Mouse (Mus musculus): Measurements from ENCODE around the gene Lrrc74b.
"Not testable (repeated sequence)": the region's sequence is repeated elsewhere in the genome, so short reads cannot be mapped to it uniquely, and the experiment has no call there.

The Lrrc74b gene

GRCm38 (mm10) chr16:17552837-17553236 is 8.2 kb downstream of the Lrrc74b start:
- DNase-seq (ENCODE audit: low read depth, low spot score) = no peak

DNA sequence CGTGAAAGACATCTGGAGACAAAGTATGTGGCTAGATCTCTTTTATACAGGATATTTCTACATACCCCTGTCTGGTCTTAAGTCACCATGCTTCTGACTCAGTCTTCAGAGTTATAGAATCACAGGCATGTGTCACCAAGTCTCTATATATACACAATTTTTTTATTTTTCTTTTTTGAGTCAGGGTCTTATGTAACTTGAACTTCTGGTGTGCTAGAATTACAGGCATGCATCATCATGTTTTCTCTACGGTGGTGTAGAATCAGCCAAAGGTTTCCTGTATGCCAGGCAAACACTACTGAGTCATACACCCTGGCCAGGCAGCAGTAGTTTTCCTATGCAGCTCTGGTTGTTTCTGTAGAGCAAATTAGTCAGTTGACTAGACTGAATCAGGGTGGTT is 18.4 kb downstream of the Lrrc74b start:
- DNase-seq (ENCODE audit: low read depth, low spot score) = no peak

GRCm38 (mm10) chr16:17536584-17536983 is 24.5 kb downstream of the Lrrc74b start:
- no peak for DNase-seq (ENCODE audit: low read depth, low spot score)

GRCm38 (mm10) chr16:17532676-17533329 is 28.2 kb downstream of the Lrrc74b start:
- DNase-seq (ENCODE audit: low read depth, low spot score) = no peak

GRCm38 (mm10) chr16:17532271-17532670 is 28.8 kb downstream of the Lrrc74b start:
- DNase-seq (ENCODE audit: low read depth, low spot score) = no peak

- peak; percentile 95 for DNase-seq (ENCODE audit: low read depth, low spot score)
Observed at GRCm38 (mm10) chr16:17530640-17531288, 30.3 kb downstream of the Lrrc74b start, which contains the start of gene Thap7. Gene Thap7, minus strand, starts transcription at chr16:17531136.

DNA sequence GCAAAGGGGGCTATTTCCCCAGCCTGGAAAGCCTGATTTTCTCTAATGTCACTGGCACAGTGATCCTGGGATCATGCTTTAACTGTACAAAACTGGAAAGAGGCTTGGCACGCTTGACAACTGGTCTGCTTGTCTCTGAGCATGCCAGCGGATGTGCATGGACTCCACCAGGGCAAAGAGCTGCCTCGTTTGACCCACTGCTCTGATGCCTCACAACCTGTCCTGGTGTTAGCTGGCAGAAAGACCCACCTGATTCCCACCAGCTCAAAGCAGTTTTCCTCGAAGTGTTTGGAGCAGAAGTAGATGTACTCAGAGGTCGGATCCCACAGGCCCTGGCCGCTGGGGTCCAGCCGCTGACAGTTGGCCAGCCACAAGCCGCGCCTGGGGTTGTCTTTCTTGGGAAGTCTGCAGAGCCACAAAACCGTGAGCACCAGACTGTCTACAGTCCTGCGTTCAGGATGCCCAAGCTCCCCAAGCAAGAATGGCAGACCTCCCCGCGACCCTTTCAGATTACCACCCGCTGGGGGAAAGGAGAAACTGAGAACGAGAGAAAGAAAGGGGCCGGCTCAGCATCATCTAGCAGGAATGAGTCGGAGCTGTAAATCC is 31.0 kb downstream of the Lrrc74b start:
- no peak for DNase-seq (ENCODE audit: low read depth, low spot score)

DNA sequence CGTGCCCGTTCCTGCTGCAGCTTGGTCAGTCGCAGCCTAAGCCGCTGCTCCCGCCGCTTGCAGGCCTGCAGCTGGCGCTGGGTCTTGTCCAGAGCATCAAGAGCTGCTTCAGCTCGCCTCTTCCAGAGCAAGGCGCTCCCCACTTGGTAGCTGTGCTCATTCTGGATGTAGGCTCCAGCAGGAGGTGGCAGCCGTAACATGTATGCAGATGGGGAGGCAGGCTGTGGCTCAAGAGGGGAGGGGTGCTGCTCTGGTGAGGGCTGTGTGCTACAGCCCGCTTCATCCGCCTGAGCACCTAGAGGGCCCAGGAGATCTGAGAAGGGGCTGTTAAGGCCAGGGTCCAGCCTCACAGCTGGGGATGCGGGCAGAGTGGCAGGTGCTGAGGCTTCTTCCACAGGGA is 32.8 kb downstream of the Lrrc74b start:
- no peak for DNase-seq (ENCODE audit: low read depth, low spot score)

DNA sequence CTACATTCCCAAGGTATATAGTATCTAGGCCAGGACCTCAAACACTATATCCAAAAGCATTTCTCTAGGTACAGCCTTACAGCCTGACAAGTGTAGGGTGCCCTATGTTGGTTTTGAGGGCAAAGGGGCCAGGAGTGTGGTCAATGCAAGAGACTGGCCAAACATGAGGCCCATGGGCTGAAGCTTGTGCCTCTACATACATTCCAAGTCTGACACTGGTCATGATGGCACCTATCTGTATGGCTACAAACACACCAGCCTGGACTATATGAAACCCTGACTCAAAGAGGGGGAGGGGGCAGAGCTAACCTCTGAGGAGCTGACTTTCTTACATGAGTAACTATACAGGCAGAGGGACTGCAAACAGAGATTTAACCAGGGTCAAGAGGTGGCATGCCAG is 33.4 kb downstream of the Lrrc74b start:
- DNase-seq (ENCODE audit: low read depth, low spot score) = no peak

GRCm38 (mm10) chr16:17526223-17526622 is 34.8 kb downstream of the Lrrc74b start:
- no peak for DNase-seq (ENCODE audit: low read depth, low spot score)

GRCm38 (mm10) chr16:17525524-17525923 is 35.5 kb downstream of the Lrrc74b start:
- no peak for DNase-seq (ENCODE audit: low read depth, low spot score)

GRCm38 (mm10) chr16:17524156-17524555 is 36.9 kb downstream of the Lrrc74b start:
- DNase-seq (ENCODE audit: low read depth, low spot score) = no peak

GRCm38 (mm10) chr16:17518910-17519309 is 42.1 kb downstream of the Lrrc74b start:
- no peak for DNase-seq (ENCODE audit: low read depth, low spot score)

DNA sequence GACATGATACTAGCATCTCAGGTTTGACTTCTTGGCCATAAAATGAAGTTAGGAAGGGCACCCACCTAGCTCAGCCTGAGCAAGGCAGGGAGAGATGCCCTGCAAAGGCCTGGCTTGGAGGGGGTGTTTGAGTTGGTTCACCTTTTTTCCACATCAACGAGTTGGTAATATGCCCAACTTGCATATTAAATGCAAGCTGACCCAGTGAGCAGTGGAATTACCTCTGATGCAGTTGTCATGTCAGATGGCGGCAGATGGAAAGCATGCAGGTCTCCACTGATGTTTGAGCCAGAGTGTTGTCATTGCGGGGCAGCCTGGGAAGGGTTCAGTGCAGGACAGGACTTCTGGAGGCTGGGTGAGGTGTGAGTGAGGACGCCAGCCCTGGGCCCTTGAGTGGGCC is 49.6 kb downstream of the Lrrc74b start:
- DNase-seq (ENCODE audit: low read depth, low spot score) = no peak

GRCm38 (mm10) chr16:17510686-17511085 is 50.4 kb downstream of the Lrrc74b start:
- no peak for DNase-seq (ENCODE audit: low read depth, low spot score)

GRCm38 (mm10) chr16:17510143-17510542 is 50.9 kb downstream of the Lrrc74b start:
- DNase-seq (ENCODE audit: low read depth, low spot score) = no peak

GRCm38 (mm10) chr16:17509240-17509597 is 51.8 kb downstream of the Lrrc74b start:
- no peak for DNase-seq (ENCODE audit: low read depth, low spot score)

- peak; percentile 75 for DNase-seq (ENCODE audit: low read depth, low spot score)
Observed at GRCm38 (mm10) chr16:17508546-17509239, 52.4 kb downstream of the Lrrc74b start, which contains the start of gene Lztr1. Gene Lztr1, plus strand, starts transcription at chr16:17508688.

- not testable (repeated sequence) for DNase-seq (ENCODE audit: low read depth, low spot score)
Observed at GRCm38 (mm10) chr16:17508031-17508430, 53.0 kb downstream of the Lrrc74b start.

DNA sequence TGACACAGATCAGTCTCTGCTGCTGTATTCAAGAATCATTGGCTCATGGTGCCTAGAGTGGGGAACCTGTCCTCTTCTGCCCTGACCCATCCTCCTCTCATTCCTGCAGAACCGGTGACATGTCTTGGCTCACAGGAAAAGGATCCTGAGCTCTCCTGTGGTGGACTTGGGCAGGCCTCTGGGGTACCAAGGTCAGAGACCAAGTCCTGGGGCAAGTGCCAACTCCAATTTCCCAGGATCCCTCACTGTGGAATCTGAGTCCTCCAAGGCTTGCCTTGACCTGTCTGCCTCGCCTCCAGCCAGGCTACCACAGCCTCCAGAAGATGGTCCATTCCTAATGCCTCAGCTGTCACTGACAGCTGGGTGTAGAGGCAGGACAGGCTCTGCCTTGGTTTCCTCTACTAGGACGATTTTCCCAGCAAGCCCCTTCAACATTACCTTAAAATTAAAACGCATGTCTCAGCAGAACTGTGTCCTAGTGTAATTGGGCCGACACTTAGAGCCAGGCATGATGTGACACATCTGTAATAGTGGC is 54.0 kb downstream of the Lrrc74b start:
- DNase-seq (ENCODE audit: low read depth, low spot score) = no peak

DNA sequence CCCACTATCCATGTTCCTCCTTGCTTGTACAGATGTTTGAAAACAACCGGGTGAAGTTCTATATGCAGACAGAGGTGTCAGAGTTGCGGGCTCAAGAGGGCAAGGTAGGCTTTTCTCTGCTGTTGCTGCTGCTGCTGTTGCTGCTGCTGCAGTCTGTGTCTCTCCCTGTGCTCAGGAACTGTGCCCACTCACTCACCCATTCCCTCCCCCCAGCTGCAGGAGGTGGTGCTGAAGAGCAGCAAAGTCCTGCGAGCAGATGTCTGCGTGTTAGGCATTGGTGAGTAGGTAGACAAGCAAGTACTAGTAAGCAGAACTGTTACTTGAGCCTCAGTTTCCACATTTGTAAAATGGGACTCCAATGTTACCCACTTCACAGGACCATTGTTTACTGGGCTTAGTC is 58.4 kb downstream of the Lrrc74b start:
- no peak for DNase-seq (ENCODE audit: low read depth, low spot score)

GRCm38 (mm10) chr16:17499249-17499883 is 61.7 kb downstream of the Lrrc74b start:
- DNase-seq (ENCODE audit: low read depth, low spot score) = no peak
